Mouse (Mus musculus): ENCODE measurements around the gene Eps8l1.

- TF ChIP-seq POLR2A (IDR thresholded peaks at IDR 0.05; ENCODE audit: borderline replicate concordance, control insufficient read depth, low read depth, low read length), result no peak
- TF ChIP-seq CTCF (IDR thresholded peaks at IDR 0.05; ENCODE audit: control insufficient read depth, insufficient read depth, low read length), result no peak
Measured at GRCm38 (mm10) chr7:4493991-4494390, 33.5 kb downstream of the Eps8l1 start.

Measured in bone marrow, adult 2 months (tissue).